Mouse (Mus musculus) mouse embryonic stem cell (cell line): ENCODE data around the gene Apoa1.

Source experiments
- in situ Hi-C, 2 experiments: fragments of 300-500 bp; cut with MboI; formaldehyde crosslinking; loops; 1 replicate in 1 of 2; 3 replicates in 1 of 2; pipeline ENCODE4 v1.14.3; 2019 to 2020; ENCODE audit warnings: low sequenced_read_pairs in 2 of 2, low pct_unique_long_range_greater_than_20kb in 1 of 2, mixed read lengths in 1 of 2; ENCODE audit not compliant: unreplicated experiment in 1 of 2

Apoa1 gene

GRCm38 (mm10) chr9:46228491-46228890 is at the start of gene Apoa1:
Gene Apoa1 (plus strand): TSS chr9:46228580.
- in situ Hi-C loops: no loop called here

- in situ Hi-C loops: loop anchor here in 1 of 2 experiments (25.0 kb wide), 1 partner anchor 166 kb away; the partner anchor contains the start of genes Pafah1b2 and Sik3
Observed at GRCm38 (mm10) chr9:46178595-46178994, 49.8 kb upstream of the Apoa1 start.

GRCm38 (mm10) chr9:46181297-46181696 is 47.1 kb upstream of the Apoa1 start:
- in situ Hi-C loops: loop anchor here in 1 of 2 experiments (25.0 kb wide), 1 partner anchor 169 kb away; the partner anchor contains the start of genes Pafah1b2 and Sik3

- in situ Hi-C loops: loop anchor here in 1 of 2 experiments (25.0 kb wide), 1 partner anchor 172 kb away; the partner anchor contains the start of genes Pafah1b2 and Sik3
Observed at GRCm38 (mm10) chr9:46184542-46184941, 43.8 kb upstream of the Apoa1 start.

GRCm38 (mm10) chr9:46185191-46185590 is 43.2 kb upstream of the Apoa1 start:
- in situ Hi-C loops: loop anchor here in 1 of 2 experiments (25.0 kb wide), 1 partner anchor 173 kb away; the partner anchor contains the start of genes Pafah1b2 and Sik3

GRCm38 (mm10) chr9:46186387-46186786 is 42.0 kb upstream of the Apoa1 start:
- in situ Hi-C loops: loop anchor here in 1 of 2 experiments (25.0 kb wide), 1 partner anchor 174 kb away; the partner anchor contains the start of genes Pafah1b2 and Sik3

GRCm38 (mm10) chr9:46188370-46188769 is 40.0 kb upstream of the Apoa1 start:
- in situ Hi-C loops: loop anchor here in 1 of 2 experiments (25.0 kb wide), 1 partner anchor 176 kb away; the partner anchor contains the start of genes Pafah1b2 and Sik3

GRCm38 (mm10) chr9:46188956-46189355 is 39.4 kb upstream of the Apoa1 start:
- in situ Hi-C loops: loop anchor here in 1 of 2 experiments (25.0 kb wide), 1 partner anchor 177 kb away; the partner anchor contains the start of genes Pafah1b2 and Sik3

- in situ Hi-C loops: loop anchor here in 1 of 2 experiments (25.0 kb wide), 1 partner anchor 177 kb away; the partner anchor contains the start of genes Pafah1b2 and Sik3
Observed at GRCm38 (mm10) chr9:46189381-46189780, 39.0 kb upstream of the Apoa1 start.

- in situ Hi-C loops: loop anchor here in 1 of 2 experiments (25.0 kb wide), 1 partner anchor 179 kb away; the partner anchor contains the start of genes Pafah1b2 and Sik3
Observed at GRCm38 (mm10) chr9:46191234-46191633, 37.1 kb upstream of the Apoa1 start.

- in situ Hi-C loops: loop anchor here in 1 of 2 experiments (25.0 kb wide), 1 partner anchor 179 kb away; the partner anchor contains the start of genes Pafah1b2 and Sik3
Observed at GRCm38 (mm10) chr9:46191644-46192043, 36.7 kb upstream of the Apoa1 start.

- in situ Hi-C loops: loop anchor here in 1 of 2 experiments (25.0 kb wide), 1 partner anchor 180 kb away; the partner anchor contains the start of genes Pafah1b2 and Sik3
Observed at GRCm38 (mm10) chr9:46192642-46193041, 35.7 kb upstream of the Apoa1 start.

GRCm38 (mm10) chr9:46194809-46195208 is 33.6 kb upstream of the Apoa1 start:
- in situ Hi-C loops: loop anchor here in 1 of 2 experiments (25.0 kb wide), 1 partner anchor 183 kb away; the partner anchor contains the start of genes Pafah1b2 and Sik3

GRCm38 (mm10) chr9:46196699-46197169 is 31.6 kb upstream of the Apoa1 start:
- in situ Hi-C loops: loop anchor here in 1 of 2 experiments (25.0 kb wide), 1 partner anchor 184 kb away; the partner anchor contains the start of genes Pafah1b2 and Sik3

- in situ Hi-C loops: loop anchor here in 1 of 2 experiments (25.0 kb wide), 1 partner anchor 186 kb away; the partner anchor contains the start of genes Pafah1b2 and Sik3
Observed at GRCm38 (mm10) chr9:46198461-46198860, 29.9 kb upstream of the Apoa1 start.

GRCm38 (mm10) chr9:46198936-46199335 is 29.4 kb upstream of the Apoa1 start:
- in situ Hi-C loops: loop anchor here in 1 of 2 experiments (25.0 kb wide), 1 partner anchor 187 kb away; the partner anchor contains the start of genes Pafah1b2 and Sik3

GRCm38 (mm10) chr9:46199609-46200008 is 28.8 kb upstream of the Apoa1 start:
- in situ Hi-C loops: loop anchor here in 1 of 2 experiments (25.0 kb wide), 1 partner anchor 187 kb away; the partner anchor contains the start of genes Pafah1b2 and Sik3

GRCm38 (mm10) chr9:46206834-46207500 is 21.4 kb upstream of the Apoa1 start:
- in situ Hi-C loops: no loop called here

GRCm38 (mm10) chr9:46207501-46207869 is 20.9 kb upstream of the Apoa1 start:
- in situ Hi-C loops: no loop called here
